Mouse (Mus musculus) forebrain, embryonic 10.5 days (tissue): Measurements from ENCODE around the gene Sept8. TPM values are rescaled to one million over a fixed set of nuclear protein-coding genes. Genes with fewer than 3 reads are reported as not detected.
A peak's percentile ranks its signal among the peaks of the same experiment; 100 is the strongest.

ENCODE experiments used
- DNase-seq: peaks from one replicate; pipeline ENCODE4 v3.0.0-alpha.2; 2017; ENCODE audit warnings: low spot score; ENCODE audit errors: extremely low spot score
- H3K27ac ChIP-seq: fragments of 300-500 bp; sonication (generic); 2 replicates; pipeline ENCODE4 v1.5.1; 2016; ENCODE audit warnings: mild to moderate bottlenecking
- H3K27me3 ChIP-seq: fragments of 300-500 bp; sonication (generic); 2 replicates; pipeline ENCODE4 v1.6.1; 2016; ENCODE audit warnings: mild to moderate bottlenecking; ENCODE audit not compliant: poor library complexity, severe bottlenecking
- H3K36me3 ChIP-seq: fragments of 300-500 bp; sonication (generic); replicated peaks from 2 replicates; pipeline ENCODE4 v1.6.1; 2016; ENCODE audit warnings: mild to moderate bottlenecking, moderate library complexity
- H3K4me1 ChIP-seq: fragments of 300-500 bp; sonication (generic); 2 replicates; pipeline ENCODE4 v1.6.1; 2016
- H3K4me3 ChIP-seq: fragments of 300-500 bp; sonication (generic); 2 replicates; pipeline ENCODE4 v1.5.1; 2016; ENCODE audit warnings: mild to moderate bottlenecking, moderate library complexity
- H3K9me3 ChIP-seq: fragments of 300-500 bp; sonication (generic); 2 replicates; pipeline ENCODE4 v1.6.1; 2016; ENCODE audit warnings: mild to moderate bottlenecking, moderate library complexity
- WGBS: fragments of 180-500 bp; shearing (Covaris S2); methylation state at CpG from one replicate; pipeline ENCODE4 v1.1.7; 2016; 5-methylcytosine and 5-hydroxymethylcytosine counted together
- polyA plus RNA-seq: library from polyadenylated mRNA; unstranded; fragments of >200 nt; fragmentation: Nextera tagmentation; extraction: Ambion mirVana; gene quantifications from 2 replicates; pipeline ENCODE4 v1.2.1, GENCODE M21; 2016

Sept8 gene
- polyA plus RNA-seq, 1 experiment from 2014 or later: 22.7 TPM

GRCm38 (mm10) chr11:53521821-53522131, 2.7 kb downstream of the Sept8 start:
- WGBS: 90% methylated on average over 7 of the region's 7 CpGs
- no peaks in the 10 kb centered on the region for H3K36me3 ChIP-seq
- H3K9me3 ChIP-seq: no peaks in the 10 kb centered on the region
- peak overlapping the region; percentile 94 for H3K4me3 ChIP-seq
- peaks cover 80% of the 10 kb centered on the region for H3K4me1 ChIP-seq
- peaks cover 23% of the 10 kb centered on the region for H3K27me3 ChIP-seq
- no peak for DNase-seq
- no peak overlapping the region for H3K27ac ChIP-seq

DNA sequence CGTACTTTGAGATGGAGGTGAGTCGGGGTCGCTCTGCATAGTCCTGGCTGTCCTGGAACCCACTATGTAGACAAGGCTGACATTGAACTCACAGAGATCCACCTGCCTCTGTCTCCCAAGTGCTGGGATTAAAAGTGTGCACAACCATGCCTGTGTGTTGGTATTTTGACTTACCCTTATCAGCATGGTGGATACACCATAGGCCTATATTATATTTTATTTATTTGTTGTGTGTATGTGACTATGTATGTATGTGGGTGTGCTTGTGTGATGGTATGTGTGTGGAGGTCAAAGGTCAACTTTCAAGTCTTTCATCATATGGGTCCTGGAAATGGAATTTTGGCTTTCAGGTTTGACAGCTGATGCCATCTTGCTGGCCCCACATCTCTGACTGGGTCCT, 3.3 kb downstream of the Sept8 start:
- Histone ChIP-seq H3K27ac (no peak overlapping the region), H3K4me1 (peaks cover 74% of the 10 kb centered on the region), H3K9me3 (no peaks in the 10 kb centered on the region), H3K36me3 (no peaks in the 10 kb centered on the region), H3K27me3 (peaks cover 21% of the 10 kb centered on the region), H3K4me3 (no peak overlapping the region)
- no peak for DNase-seq
- WGBS: 94% methylated on average over 3 of the region's 3 CpGs

GRCm38 (mm10) chr11:53522930-53523329, 3.9 kb downstream of the Sept8 start:
- no peaks in the 10 kb centered on the region for H3K36me3 ChIP-seq
- peaks cover 76% of the 10 kb centered on the region for H3K4me1 ChIP-seq
- no peak overlapping the region for H3K4me3 ChIP-seq
- no peaks in the 10 kb centered on the region for H3K9me3 ChIP-seq
- DNase-seq: no peak
- H3K27me3 ChIP-seq: peaks cover 15% of the 10 kb centered on the region
- H3K27ac ChIP-seq: no peak overlapping the region
- 86% methylated on average over 9 of the region's 9 CpGs for WGBS

DNA sequence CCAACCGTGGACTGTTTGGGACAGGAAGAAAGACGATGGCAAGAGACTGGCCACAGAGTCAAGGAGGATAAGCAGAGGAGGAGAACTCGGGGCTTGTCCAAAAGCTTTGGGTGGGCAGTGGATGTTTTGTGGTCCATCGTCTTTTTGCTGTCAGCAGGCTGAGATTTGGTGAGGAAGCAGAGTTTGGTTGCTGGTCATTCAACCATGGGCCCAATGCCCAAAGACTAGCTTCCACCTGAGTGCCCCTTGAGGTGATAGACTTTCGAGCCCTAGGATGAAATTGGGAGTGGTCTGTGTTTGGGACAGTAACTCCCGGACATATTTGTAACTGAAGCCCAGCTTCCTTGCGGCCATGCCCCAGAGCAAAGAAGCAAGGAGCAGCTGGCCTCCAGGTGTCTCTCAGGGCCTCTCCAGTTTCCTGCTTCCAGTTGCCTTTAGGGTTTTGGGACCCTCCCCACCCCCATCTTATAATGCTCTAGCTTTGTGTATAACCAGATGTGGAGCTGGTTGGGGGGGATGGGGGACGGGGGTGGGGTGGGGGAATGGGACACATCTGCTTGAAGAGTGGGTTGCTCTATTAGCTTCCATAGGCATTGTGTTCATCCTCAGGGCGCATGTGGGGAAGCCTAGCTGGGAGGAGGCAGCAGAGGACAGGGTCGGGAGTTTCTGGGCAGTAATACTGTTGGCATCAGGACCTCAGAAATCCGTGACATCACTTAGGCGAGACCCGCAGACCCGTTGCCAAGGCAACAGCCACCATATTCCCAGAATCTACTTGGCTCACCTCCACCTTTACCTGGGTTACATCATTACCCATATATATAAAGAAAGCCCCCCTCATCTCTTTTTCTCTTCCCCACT, 4.7 kb downstream of the Sept8 start:
- peak overlapping the region; percentile 37; the same call in 1 of the 2 replicates for H3K27ac ChIP-seq
- peaks cover 80% of the 10 kb centered on the region for H3K4me1 ChIP-seq
- H3K4me3 ChIP-seq: no peak overlapping the region
- H3K27me3 ChIP-seq: peaks cover 7% of the 10 kb centered on the region
- 84% methylated on average over 14 of the region's 14 CpGs for WGBS
- no peak for DNase-seq
- H3K9me3 ChIP-seq: no peaks in the 10 kb centered on the region
- no peaks in the 10 kb centered on the region for H3K36me3 ChIP-seq

- H3K27ac ChIP-seq: peak overlapping the region; percentile 60
Observed at GRCm38 (mm10) chr11:53524905-53525304, 5.8 kb downstream of the Sept8 start.

GRCm38 (mm10) chr11:53525461-53525860, 6.4 kb downstream of the Sept8 start:
- WGBS: 38% methylated on average over 4 of the region's 4 CpGs
- H3K4me1 ChIP-seq: peaks cover 76% of the 10 kb centered on the region
- no peaks in the 10 kb centered on the region for H3K27me3 ChIP-seq
- H3K4me3 ChIP-seq: no peak overlapping the region
- H3K9me3 ChIP-seq: no peaks in the 10 kb centered on the region
- no peak for DNase-seq
- H3K27ac ChIP-seq: peak overlapping the region; percentile 60
- H3K36me3 ChIP-seq: no peaks in the 10 kb centered on the region

More at GRCm38 (mm10) chr11:53524905-53525304, 5.8 kb downstream of the Sept8 start:
- H3K27me3 ChIP-seq: no peaks in the 10 kb centered on the region
- 66% methylated on average over 6 of the region's 6 CpGs for WGBS
- H3K4me3 ChIP-seq: no peak overlapping the region
- peaks cover 81% of the 10 kb centered on the region for H3K4me1 ChIP-seq
- no peak for DNase-seq
- H3K36me3 ChIP-seq: no peaks in the 10 kb centered on the region
- H3K9me3 ChIP-seq: no peaks in the 10 kb centered on the region

DNA sequence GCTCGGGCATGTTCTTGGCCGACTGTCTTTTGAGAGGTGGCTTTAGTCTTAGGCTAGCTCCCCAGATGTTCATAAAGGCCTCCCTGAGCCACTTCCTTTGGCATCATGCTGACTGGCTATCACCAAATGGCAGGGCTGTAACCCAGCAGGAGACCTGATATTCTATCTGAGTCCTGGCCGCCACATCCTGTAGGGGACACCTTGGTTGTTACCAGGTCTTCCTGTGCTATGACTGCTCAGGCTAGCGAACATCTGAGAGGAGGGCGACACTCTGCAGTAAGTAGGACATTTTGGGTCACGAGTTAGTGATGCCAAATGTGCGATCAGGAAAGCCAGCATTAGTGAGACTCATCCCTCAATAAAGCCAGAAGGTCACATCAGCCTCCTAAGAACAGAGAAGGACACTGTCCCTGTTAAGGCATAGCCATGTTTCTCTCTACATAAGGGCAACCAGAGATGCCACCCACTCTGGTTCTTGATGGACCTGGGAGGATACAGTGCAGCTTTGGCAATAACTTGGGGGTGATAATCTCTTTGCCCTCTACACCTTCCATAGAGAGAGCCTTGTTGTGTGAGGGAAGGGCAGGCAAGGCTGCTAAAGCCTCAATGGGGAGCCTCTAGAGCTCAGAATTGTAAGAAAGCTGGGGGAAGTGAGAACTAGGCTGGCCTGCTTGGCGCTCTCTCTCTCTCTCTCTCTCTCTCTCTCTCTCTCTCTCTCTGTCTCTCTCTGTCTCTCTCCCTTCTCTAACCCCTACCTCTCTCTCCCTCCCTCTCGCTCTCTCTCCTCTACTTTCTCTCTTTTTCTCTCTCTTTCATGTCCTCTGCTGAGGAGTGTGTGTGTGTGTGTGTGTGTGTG, 9.6 kb downstream of the Sept8 start:
- WGBS: 84% methylated on average over 9 of the region's 9 CpGs
- DNase-seq: no peak
- 0 out of 2 replicates have a peak overlapping the region, but pooled peaks have one; percentile 16 for H3K27ac ChIP-seq
- H3K36me3 ChIP-seq: peaks cover 16% of the 10 kb centered on the region
- peaks cover 51% of the 10 kb centered on the region for H3K4me1 ChIP-seq
- no peak overlapping the region for H3K4me3 ChIP-seq
- no peaks in the 10 kb centered on the region for H3K9me3 ChIP-seq
- H3K27me3 ChIP-seq: no peaks in the 10 kb centered on the region

GRCm38 (mm10) chr11:53529253-53529557, 10.1 kb downstream of the Sept8 start:
- no peaks in the 10 kb centered on the region for H3K9me3 ChIP-seq
- no peak overlapping the region for H3K4me3 ChIP-seq
- H3K27ac ChIP-seq: peak overlapping the region; percentile 16; the same call in 1 of the 2 replicates
- peaks cover 22% of the 10 kb centered on the region for H3K36me3 ChIP-seq
- WGBS: 84% methylated on average over 6 of the region's 6 CpGs
- peaks cover 45% of the 10 kb centered on the region for H3K4me1 ChIP-seq
- no peaks in the 10 kb centered on the region for H3K27me3 ChIP-seq
- no peak for DNase-seq

DNA sequence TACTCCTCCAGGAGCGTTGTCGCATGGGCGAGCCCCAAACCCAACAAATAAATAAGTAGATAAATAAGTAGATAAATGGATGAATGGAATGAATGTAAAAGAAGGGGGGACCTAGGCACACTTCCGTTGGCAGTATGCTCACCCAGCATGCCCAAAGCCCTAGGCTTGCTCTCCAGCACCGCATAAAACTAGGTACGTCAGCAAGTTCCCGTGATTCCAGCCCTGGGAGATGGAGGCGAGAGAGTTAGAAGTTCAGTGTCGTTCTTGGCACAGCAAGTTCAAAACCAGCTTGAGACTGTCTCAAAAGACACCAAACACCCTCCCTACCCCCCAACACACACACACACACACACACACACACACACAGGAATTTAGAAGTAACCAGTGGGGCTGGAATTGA, 10.9 kb downstream of the Sept8 start:
- peaks cover 30% of the 10 kb centered on the region for H3K36me3 ChIP-seq
- no peaks in the 10 kb centered on the region for H3K27me3 ChIP-seq
- H3K4me1 ChIP-seq: peaks cover 37% of the 10 kb centered on the region
- WGBS: 86% methylated on average over 9 of the region's 9 CpGs
- H3K27ac ChIP-seq: 0 out of 2 replicates have a peak overlapping the region, but pooled peaks have one; percentile 16
- no peak for DNase-seq
- no peaks in the 10 kb centered on the region for H3K9me3 ChIP-seq
- no peak overlapping the region for H3K4me3 ChIP-seq

DNA sequence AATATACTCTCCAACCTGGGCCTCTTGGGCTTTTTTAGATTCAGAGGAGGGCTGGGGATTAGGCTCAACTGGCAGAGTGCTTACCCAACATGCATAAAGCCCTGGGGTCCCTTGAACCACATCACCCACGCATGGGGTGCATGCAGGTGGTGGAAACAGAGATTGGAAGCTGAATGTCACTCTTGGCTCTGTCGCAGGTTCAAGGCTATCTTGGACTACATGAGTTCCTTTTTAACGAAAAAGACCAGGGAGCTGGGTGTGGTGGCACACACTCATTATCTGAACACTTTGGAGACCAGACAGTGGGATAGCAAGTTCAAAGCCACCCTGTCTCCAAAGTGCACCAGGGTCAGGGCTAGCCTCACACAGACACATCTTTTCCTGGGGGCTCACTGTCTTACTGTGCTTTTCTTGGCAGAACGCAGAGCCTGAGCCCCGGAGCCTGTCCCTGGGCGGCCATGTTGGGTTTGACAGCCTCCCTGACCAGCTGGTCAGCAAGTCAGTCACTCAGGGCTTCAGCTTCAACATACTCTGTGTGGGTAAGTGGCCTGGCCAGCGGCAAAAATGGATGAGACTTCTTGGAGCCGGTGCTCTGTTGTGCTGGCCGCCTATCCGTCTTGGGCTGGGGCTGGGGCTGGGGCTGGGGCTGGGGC, 12.6 kb downstream of the Sept8 start:
- Histone ChIP-seq H3K27me3 (no peaks in the 10 kb centered on the region), H3K4me3 (no peak overlapping the region), H3K27ac (no peak overlapping the region), H3K9me3 (no peaks in the 10 kb centered on the region), H3K36me3 (peaks cover 47% of the 10 kb centered on the region), H3K4me1 (peaks cover 21% of the 10 kb centered on the region)
- WGBS: 92% methylated on average over 10 of the region's 10 CpGs
- DNase-seq: no peak

DNA sequence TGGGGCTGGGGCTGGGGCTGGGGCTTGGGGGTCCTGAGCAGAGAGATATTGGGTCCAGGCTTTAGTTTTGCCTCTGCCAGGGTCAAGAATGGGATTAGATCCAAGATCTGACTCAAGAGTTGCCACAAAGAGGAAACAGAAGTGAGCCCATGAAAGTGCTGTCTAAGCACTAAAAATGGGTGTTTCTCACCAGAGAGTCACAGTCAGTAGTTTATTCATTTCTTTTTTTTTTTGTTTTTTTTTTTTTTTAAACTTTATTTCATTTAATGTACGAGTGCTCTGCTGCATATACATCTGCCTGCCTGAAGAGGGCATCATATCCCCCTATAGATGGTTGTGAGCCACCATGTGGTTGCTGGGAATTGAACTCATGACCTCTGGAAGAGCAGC, 13.2 kb downstream of the Sept8 start:
- H3K4me3 ChIP-seq: no peak overlapping the region
- peaks cover 52% of the 10 kb centered on the region for H3K36me3 ChIP-seq
- DNase-seq: no peak
- 94% methylated on average over 1 of the region's 1 CpGs for WGBS
- peaks cover 21% of the 10 kb centered on the region for H3K4me1 ChIP-seq
- no peaks in the 10 kb centered on the region for H3K9me3 ChIP-seq
- H3K27ac ChIP-seq: no peak overlapping the region
- no peaks in the 10 kb centered on the region for H3K27me3 ChIP-seq

DNA sequence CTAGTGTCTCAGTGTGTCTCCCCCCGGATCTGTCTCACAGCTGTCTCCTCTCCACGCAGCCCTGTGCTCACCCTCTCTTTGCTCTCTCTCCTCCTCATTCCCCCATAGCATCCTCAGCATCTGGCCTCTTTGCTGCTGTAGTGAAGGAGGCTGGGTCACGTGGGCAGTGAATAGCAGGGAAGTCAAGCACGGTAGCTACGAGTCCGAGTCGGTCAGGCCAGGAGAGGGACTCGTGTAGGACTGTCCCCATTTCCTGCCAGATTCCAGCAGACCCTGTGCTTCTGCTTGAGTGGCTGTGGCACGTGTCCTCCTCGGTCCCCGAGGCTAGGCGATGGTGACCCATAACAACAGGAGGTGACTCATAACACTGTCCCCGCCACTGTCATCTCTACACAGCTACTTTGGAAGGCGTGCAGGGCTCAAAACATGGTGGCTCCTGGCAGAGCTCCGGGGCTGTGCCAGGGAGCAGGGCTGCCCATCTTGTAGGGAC, 20.0 kb downstream of the Sept8 start:
- peaks cover 80% of the 10 kb centered on the region for H3K36me3 ChIP-seq
- 78% methylated on average over 15 of the region's 15 CpGs for WGBS

More for the DNA sequence above, 20.0 kb downstream of the Sept8 start:
- DNase-seq: no peak
- Histone ChIP-seq H3K4me3 (no peak overlapping the region), H3K9me3 (no peaks in the 10 kb centered on the region), H3K27ac (no peak overlapping the region), H3K4me1 (no peaks in the 10 kb centered on the region), H3K27me3 (no peaks in the 10 kb centered on the region)
